Mouse (Mus musculus) spleen, adult 2 months (tissue): Measurements from ENCODE around the gene Fh1. TPM values are rescaled to one million over a fixed set of nuclear protein-coding genes. Genes with fewer than 3 reads are reported as not detected.

ENCODE experiments used
- DNase-seq, 2 experiments: peaks; one replicate each; pipeline versions ENCODE4 v3.0.0 to v3.0.0-alpha.2; 2012 to 2021; ENCODE audit warnings: low spot score in 2 of 2, low read depth in 1 of 2
- H3K27ac ChIP-seq: fragments of 200-500 bp; 2 replicates; pipeline ENCODE4 v1.5.1; 2012; ENCODE audit warnings: low read length, inconsistent platforms; ENCODE audit not compliant: insufficient read depth
- H3K27me3 ChIP-seq: fragments of 200-500 bp; 2 replicates; pipeline ENCODE4 v1.6.1; 2012; ENCODE audit warnings: mild to moderate bottlenecking, moderate library complexity, low read length, inconsistent platforms; ENCODE audit not compliant: control insufficient read depth, insufficient read depth
- H3K36me3 ChIP-seq: fragments of 200-500 bp; 2 replicates; pipeline ENCODE4 v1.6.1; 2012; ENCODE audit warnings: mild to moderate bottlenecking, low read length, inconsistent platforms; ENCODE audit not compliant: control insufficient read depth, insufficient read depth
- H3K4me1 ChIP-seq: fragments of 200-500 bp; 2 replicates; pipeline ENCODE4 v1.6.1; 2011; ENCODE audit warnings: inconsistent platforms; ENCODE audit not compliant: control insufficient read depth, insufficient read depth, insufficient read length
- H3K4me3 ChIP-seq: fragments of 200-500 bp; 2 replicates; pipeline ENCODE4 v1.5.1; 2011; ENCODE audit warnings: mild to moderate bottlenecking, inconsistent platforms; ENCODE audit not compliant: insufficient read depth, insufficient read length; ENCODE audit errors: extremely low read depth
- CTCF ChIP-seq: fragments of 200-500 bp; IDR thresholded peaks from 2 replicates; pipeline ENCODE4 v1.5.1; 2011; ENCODE audit warnings: mild to moderate bottlenecking, inconsistent platforms; ENCODE audit not compliant: insufficient read depth, insufficient read length, insufficient replicate concordance; ENCODE audit errors: extremely low read depth
- POLR2A ChIP-seq: fragments of 200-500 bp; IDR thresholded peaks from 2 replicates; pipeline ENCODE4 v1.6.1; 2011; ENCODE audit warnings: low read depth, low read length, inconsistent platforms
- WGBS: fragments of 180-500 bp; shearing (Covaris S2); methylation state at CpG from one replicate; pipeline ENCODE4 v1.1.7; 2018; 5-methylcytosine and 5-hydroxymethylcytosine counted together
- polyA plus RNA-seq: library from polyadenylated mRNA; depleted of rRNA; stranded (reverse); fragments of >200 nt; gene quantifications from 2 replicates; pipeline ENCODE4 v1.2.3, GENCODE M21; 2012; rRNA removed

The Fh1 gene
- polyA plus RNA-seq, 1 experiment: 11.2 TPM

DNA sequence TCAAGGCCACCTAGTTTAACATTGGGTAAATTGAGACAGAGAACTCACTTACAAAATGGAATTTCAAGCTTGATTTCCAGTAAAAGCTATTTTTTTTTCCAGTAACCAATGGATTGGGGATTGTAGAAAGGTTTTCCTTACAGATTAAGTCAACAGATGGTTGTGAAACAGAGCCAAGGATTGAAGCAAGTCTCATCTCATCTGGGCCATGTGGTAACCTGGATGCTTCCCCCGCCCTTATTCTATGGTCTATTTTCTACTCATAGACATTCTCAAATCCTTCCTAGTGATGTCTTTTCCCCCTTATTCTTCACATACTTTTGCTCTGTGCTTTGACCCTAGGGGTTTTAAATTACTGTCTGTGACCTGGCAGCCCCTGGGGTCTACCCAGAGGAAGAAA, 70.8 kb downstream of the Fh1 start:
- TF ChIP-seq POLR2A: no peak
- no peak for TF ChIP-seq CTCF
- no peaks in the 10 kb centered on the region for H3K4me1 ChIP-seq
- no peaks in the 10 kb centered on the region for H3K36me3 ChIP-seq
- 96% methylated on average over 1 of the region's 1 CpGs for WGBS
- H3K27me3 ChIP-seq: no peaks in the 10 kb centered on the region
- H3K4me3 ChIP-seq: no peak overlapping the region
- H3K27ac ChIP-seq: no peak overlapping the region
- DNase-seq: no peak

DNA sequence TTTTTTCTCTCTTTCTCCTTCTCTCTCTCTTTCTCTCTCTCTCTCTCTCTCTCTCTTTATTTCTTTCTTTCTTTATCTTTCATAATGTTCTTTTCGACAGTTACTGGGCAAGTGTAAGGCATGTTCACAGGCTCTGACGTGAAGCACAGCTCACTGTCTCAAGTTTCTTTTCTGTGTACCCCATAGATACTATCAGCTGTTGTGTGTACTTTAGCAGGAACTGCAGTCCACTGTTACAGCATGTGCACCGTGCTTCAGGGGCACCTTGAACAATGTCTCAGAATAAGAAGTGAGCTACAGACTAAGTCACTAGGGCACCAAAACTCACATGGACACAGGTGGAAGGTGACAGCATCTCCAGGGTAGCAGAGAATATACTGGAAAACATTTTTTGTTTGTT, 73.0 kb downstream of the Fh1 start:
- no peak overlapping the region for H3K27ac ChIP-seq
- 73% methylated on average over 3 of the region's 3 CpGs for WGBS

DNA sequence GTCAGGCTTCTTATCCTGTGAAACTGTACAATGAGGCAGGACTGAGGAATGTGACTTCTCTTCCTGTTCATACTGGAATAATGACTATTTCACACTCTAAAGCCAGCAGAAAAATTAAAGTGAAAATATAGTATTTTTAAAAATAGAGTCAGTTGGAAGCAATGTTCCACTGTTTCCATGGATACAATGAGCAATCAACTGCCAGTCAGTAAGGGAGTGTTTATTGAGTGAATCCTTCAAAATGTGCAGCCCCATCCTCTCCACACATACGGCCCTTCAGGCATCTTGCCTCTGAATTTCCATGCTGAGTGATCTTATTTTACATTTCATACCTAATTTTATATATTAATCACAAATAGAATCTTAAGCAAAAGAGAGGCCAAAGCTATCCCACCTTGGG, 74.8 kb downstream of the Fh1 start:
- WGBS: 81% methylated on average over 1 of the region's 1 CpGs
- Histone ChIP-seq H3K4me3 (no peak overlapping the region), H3K27ac (no peak overlapping the region), H3K36me3 (no peaks in the 10 kb centered on the region), H3K27me3 (no peaks in the 10 kb centered on the region), H3K4me1 (no peaks in the 10 kb centered on the region)
- no peak for DNase-seq
- TF ChIP-seq CTCF (no peak), POLR2A (no peak)

More for the DNA sequence above, 73.0 kb downstream of the Fh1 start:
- H3K4me3 ChIP-seq: no peak overlapping the region
- DNase-seq: no peak
- H3K4me1 ChIP-seq: no peaks in the 10 kb centered on the region
- no peaks in the 10 kb centered on the region for H3K27me3 ChIP-seq
- TF ChIP-seq CTCF (no peak), POLR2A (no peak)
- H3K36me3 ChIP-seq: no peaks in the 10 kb centered on the region

Other genes with a start within 250 kb of the Fh1 start
- 0.04 and 0.11 TPM in 2 replicates for gene Rgs7, start 133.1 kb downstream of the Fh1 start, polyA plus RNA-seq
- gene Kmo, start 5.3 kb downstream of the Fh1 start, polyA plus RNA-seq: 11.1 and 11.8 TPM in 2 replicates
- 1.4 and 2.8 TPM in 2 replicates for gene Opn3, start 67.1 kb upstream of the Fh1 start, polyA plus RNA-seq
- 4.6 and 16.3 TPM in 2 replicates for gene Chml, start 67.3 kb upstream of the Fh1 start, polyA plus RNA-seq
- gene Wdr64, start 73.0 kb upstream of the Fh1 start, polyA plus RNA-seq: not detected in 2 replicates